Mouse (Mus musculus) adrenal gland, adult (tissue): ENCODE data around the gene Rcvrn.
A peak's percentile ranks its signal among the peaks of the same experiment; 100 is the strongest.

Experiments
- DNase-seq, 2 experiments: peaks; one replicate each; pipeline ENCODE4 v3.0.0; 2022 to 2023; ENCODE audit warnings: low spot score in 1 of 2; ENCODE audit not compliant: inconsistent age in 2 of 2

Gene Rcvrn

GRCm38 (mm10) chr11:67668460-67669007 lies 26.6 kb upstream of the Rcvrn start:
- DNase-seq = no peak

GRCm38 (mm10) chr11:67670031-67670430 lies 25.1 kb upstream of the Rcvrn start:
- no peak for DNase-seq

- DNase-seq = no peak
These were observed 23.0 kb upstream of the Rcvrn start for GRCm38 (mm10) chr11:67672140-67672539.

GRCm38 (mm10) chr11:67675562-67676540 lies 19.3 kb upstream of the Rcvrn start:
- peak; percentile 48 to 84 for DNase-seq

- no peak for DNase-seq
These were observed 15.8 kb upstream of the Rcvrn start for GRCm38 (mm10) chr11:67679300-67679699.

GRCm38 (mm10) chr11:67679930-67680329 lies 15.2 kb upstream of the Rcvrn start:
- DNase-seq = no peak

- no peak for DNase-seq
These were observed 13.3 kb upstream of the Rcvrn start for GRCm38 (mm10) chr11:67681871-67682270.

- DNase-seq = no peak
These were observed 9.0 kb upstream of the Rcvrn start for GRCm38 (mm10) chr11:67686109-67686508.

- DNase-seq = no peak
These were observed 17.9 kb downstream of the Rcvrn start for GRCm38 (mm10) chr11:67712976-67713375.

GRCm38 (mm10) chr11:67715382-67715781 lies 20.3 kb downstream of the Rcvrn start:
- no peak for DNase-seq

- DNase-seq = peak; percentile 16 to 78
These were observed 26.4 kb downstream of the Rcvrn start for GRCm38 (mm10) chr11:67721485-67721884.

GRCm38 (mm10) chr11:67722399-67723156 lies 27.5 kb downstream of the Rcvrn start:
- DNase-seq = no peak

- DNase-seq = no peak
These were observed 28.3 kb downstream of the Rcvrn start for GRCm38 (mm10) chr11:67723231-67724013.

- DNase-seq = no peak
These were observed 32.0 kb downstream of the Rcvrn start for GRCm38 (mm10) chr11:67727095-67727494.

- no peak for DNase-seq
These were observed 33.6 kb downstream of the Rcvrn start for GRCm38 (mm10) chr11:67728726-67729125.

- no peak for DNase-seq
These were observed 35.9 kb downstream of the Rcvrn start for GRCm38 (mm10) chr11:67731056-67731455.

GRCm38 (mm10) chr11:67733726-67734125 lies 38.6 kb downstream of the Rcvrn start:
- no peak for DNase-seq

- DNase-seq = no peak
These were observed 39.5 kb downstream of the Rcvrn start for GRCm38 (mm10) chr11:67734597-67734996.

GRCm38 (mm10) chr11:67738345-67738744 lies 43.2 kb downstream of the Rcvrn start:
- DNase-seq = no peak

- DNase-seq = no peak
These were observed 43.8 kb downstream of the Rcvrn start for GRCm38 (mm10) chr11:67738846-67739490.
